Mouse (Mus musculus): ENCODE measurements at regions not wholly inside any gene's neighbourhood (a gene's known extent, or its start where the extent isn't known, plus 50 kb on each side); places are given as distances from the start of the nearest gene placed in this dataset.
A peak's percentile ranks its signal among the peaks of the same experiment; 100 is the strongest.

DNA sequence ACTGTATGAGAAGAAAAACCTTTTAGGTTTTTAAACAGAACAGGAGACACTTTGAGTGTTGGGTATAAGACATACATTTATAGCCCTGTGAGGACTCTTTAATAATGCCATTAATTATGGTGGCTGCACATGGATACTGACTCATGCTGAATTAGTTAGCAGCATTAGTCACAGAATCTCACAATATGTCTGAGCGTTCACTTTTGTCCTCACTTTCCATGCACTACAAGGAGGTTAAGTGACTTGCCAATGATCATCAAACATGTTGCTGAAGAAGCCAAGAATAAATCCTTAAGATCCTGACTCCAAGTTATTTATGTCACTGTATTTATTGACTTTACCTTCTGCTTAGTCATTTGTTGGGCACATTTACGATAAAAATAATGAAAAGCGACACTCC lies 105.6 kb upstream of the Atxn7l3b start:
- Histone ChIP-seq H3K36me3 (ENCODE audit: insufficient read depth, low read length) (no peaks in the 10 kb centered on the region), H3K4me3 (ENCODE audit: low read depth, low read length) (no peak overlapping the region), H3K27me3 (ENCODE audit: insufficient read depth, low read length) (no peaks in the 10 kb centered on the region), H3K9me3 (ENCODE audit: low read length) (no peaks in the 10 kb centered on the region), H3K4me2 (ENCODE audit: low read depth, low read length, poor library complexity, severe bottlenecking) (no peak overlapping the region), H3K27ac (ENCODE audit: low read depth, low read length) (no peak overlapping the region), H3K4me1 (ENCODE audit: insufficient read depth, low read length) (no peaks in the 10 kb centered on the region), H3K9ac (replicated peaks; ENCODE audit: low read length, poor library complexity, severe bottlenecking) (no peak overlapping the region)
- no peak for TF ChIP-seq CTCF (IDR thresholded peaks at IDR 0.05)
- ATAC-seq (ENCODE audit: low FRiP score) (no peak), DNase-seq (ENCODE audit: low spot score) (no peak)
- 71% methylated on average over 3 of the region's 3 CpGs for WGBS

DNA sequence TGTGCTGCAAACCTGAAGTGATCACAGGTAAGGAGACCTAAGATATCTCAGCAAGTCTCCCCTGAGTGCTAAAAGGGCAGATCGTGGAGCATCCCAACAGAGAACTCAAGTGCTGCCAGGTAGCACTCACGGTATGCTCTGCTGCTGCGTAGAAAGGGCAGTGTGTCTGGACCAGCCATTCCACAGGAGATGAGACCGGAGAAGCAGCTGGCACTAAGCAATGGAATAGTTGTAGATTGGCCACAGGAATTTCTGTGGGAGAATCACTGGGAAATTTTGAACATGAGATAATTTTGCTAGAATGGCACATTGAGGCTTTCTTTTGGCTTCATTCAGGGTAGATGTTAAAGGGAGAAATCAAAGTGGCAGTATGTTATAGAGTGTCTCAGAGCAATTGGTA lies 104.1 kb upstream of the Atxn7l3b start:
- H3K9me3 ChIP-seq (ENCODE audit: low read length): no peaks in the 10 kb centered on the region
- H3K36me3 ChIP-seq (ENCODE audit: insufficient read depth, low read length): no peaks in the 10 kb centered on the region
- H3K4me1 ChIP-seq (ENCODE audit: insufficient read depth, low read length): no peaks in the 10 kb centered on the region
- whole genome bisulfite sequencing: 97% methylated on average over 4 of the region's 4 CpGs
- ATAC-seq (ENCODE audit: low FRiP score): no peak
- no peaks in the 10 kb centered on the region for H3K27me3 ChIP-seq (ENCODE audit: insufficient read depth, low read length)
- no peak overlapping the region for H3K27ac ChIP-seq (ENCODE audit: low read depth, low read length)
- DNase-seq (ENCODE audit: low spot score): no peak
- no peak for TF ChIP-seq CTCF (IDR thresholded peaks at IDR 0.05)
- no peak overlapping the region for H3K4me3 ChIP-seq (ENCODE audit: low read depth, low read length)
- H3K4me2 ChIP-seq (ENCODE audit: low read depth, low read length, poor library complexity, severe bottlenecking): no peak overlapping the region
- H3K9ac ChIP-seq (replicated peaks; ENCODE audit: low read length, poor library complexity, severe bottlenecking): no peak overlapping the region

DNA sequence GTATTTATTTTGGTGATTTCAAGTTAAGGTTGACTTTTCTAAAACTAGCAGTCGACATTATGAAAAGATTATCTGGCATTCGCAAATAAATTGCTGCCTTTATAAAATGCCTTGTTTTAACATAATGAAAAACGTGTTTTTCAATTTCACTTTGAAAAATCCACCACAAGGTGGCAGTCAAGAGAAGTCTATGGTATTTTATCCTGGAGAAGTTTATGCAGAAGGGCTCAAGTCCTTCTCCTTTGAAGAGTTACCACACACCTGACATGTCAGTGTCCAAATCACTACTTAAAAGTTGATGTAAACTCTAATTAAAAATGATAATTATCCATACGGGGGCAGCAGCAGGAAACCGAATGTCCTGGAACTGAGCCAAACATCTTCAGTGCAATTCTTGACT lies 98.5 kb upstream of the Atxn7l3b start:
- peak; percentile 81 for TF ChIP-seq CTCF (IDR thresholded peaks at IDR 0.05)
- DNase-seq (ENCODE audit: low spot score) (peak; percentile 79), ATAC-seq (ENCODE audit: low FRiP score) (no peak)
- 12% methylated on average over 5 of the region's 5 CpGs for WGBS
- Histone ChIP-seq H3K4me1 (ENCODE audit: insufficient read depth, low read length) (no peaks in the 10 kb centered on the region), H3K4me3 (ENCODE audit: low read depth, low read length) (no peak overlapping the region), H3K27me3 (ENCODE audit: insufficient read depth, low read length) (no peaks in the 10 kb centered on the region), H3K9me3 (ENCODE audit: low read length) (no peaks in the 10 kb centered on the region), H3K4me2 (ENCODE audit: low read depth, low read length, poor library complexity, severe bottlenecking) (no peak overlapping the region), H3K9ac (replicated peaks; ENCODE audit: low read length, poor library complexity, severe bottlenecking) (no peak overlapping the region), H3K36me3 (ENCODE audit: insufficient read depth, low read length) (no peaks in the 10 kb centered on the region), H3K27ac (ENCODE audit: low read depth, low read length) (no peak overlapping the region)

DNA sequence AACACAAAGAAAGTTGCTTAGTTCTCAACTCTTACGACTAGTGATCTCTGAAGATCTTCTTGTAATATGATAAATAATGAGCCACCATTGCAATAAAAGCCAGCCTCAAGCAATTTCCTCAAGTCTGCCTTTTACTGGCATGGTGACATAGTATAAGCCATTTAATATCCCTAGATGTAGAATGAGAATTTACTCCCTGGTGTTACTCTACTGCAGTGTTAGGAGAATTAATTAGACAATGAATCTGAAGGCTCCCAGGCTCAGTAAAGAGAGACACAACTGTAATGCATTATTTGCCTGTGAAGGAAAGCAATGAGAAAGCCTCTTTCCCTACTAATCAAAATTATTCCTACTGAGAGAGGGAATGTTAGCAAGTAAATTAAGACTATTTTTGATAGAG lies 95.8 kb upstream of the Atxn7l3b start:
- Histone ChIP-seq H3K27ac (ENCODE audit: low read depth, low read length) (no peak overlapping the region), H3K9ac (replicated peaks; ENCODE audit: low read length, poor library complexity, severe bottlenecking) (no peak overlapping the region), H3K27me3 (ENCODE audit: insufficient read depth, low read length) (no peaks in the 10 kb centered on the region), H3K4me3 (ENCODE audit: low read depth, low read length) (no peak overlapping the region), H3K36me3 (ENCODE audit: insufficient read depth, low read length) (no peaks in the 10 kb centered on the region), H3K4me2 (ENCODE audit: low read depth, low read length, poor library complexity, severe bottlenecking) (no peak overlapping the region), H3K9me3 (ENCODE audit: low read length) (no peaks in the 10 kb centered on the region), H3K4me1 (ENCODE audit: insufficient read depth, low read length) (no peaks in the 10 kb centered on the region)
- no peak for DNase-seq (ENCODE audit: low spot score)
- no peak for ATAC-seq (ENCODE audit: low FRiP score)
- WGBS: 63% methylated on average over 1 of the region's 1 CpGs
- TF ChIP-seq CTCF (IDR thresholded peaks at IDR 0.05): no peak

DNA sequence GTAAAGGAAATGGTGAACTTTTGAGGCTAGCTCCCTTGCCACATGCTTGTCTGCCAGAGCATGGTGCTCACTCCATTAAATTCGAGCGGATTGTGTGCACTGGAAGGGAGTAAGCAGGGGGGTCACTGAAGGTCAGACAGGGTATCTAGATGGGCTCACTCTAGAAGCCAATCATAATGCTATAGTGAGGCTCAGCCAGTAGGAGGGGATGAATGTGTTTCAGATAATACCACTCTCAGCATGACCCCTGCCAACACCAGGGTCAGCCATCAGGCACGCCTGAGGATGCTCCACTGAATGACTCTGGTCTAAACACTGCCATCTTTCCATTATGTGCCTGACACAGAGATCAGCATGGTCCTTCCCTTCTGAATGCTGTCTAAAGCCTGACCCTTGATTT lies 80.3 kb upstream of the Atxn7l3b start:
- H3K36me3 ChIP-seq (ENCODE audit: insufficient read depth, low read length): no peaks in the 10 kb centered on the region
- ATAC-seq (ENCODE audit: low FRiP score): no peak
- H3K27me3 ChIP-seq (ENCODE audit: insufficient read depth, low read length): no peaks in the 10 kb centered on the region
- H3K27ac ChIP-seq (ENCODE audit: low read depth, low read length): no peak overlapping the region
- no peaks in the 10 kb centered on the region for H3K4me1 ChIP-seq (ENCODE audit: insufficient read depth, low read length)
- no peaks in the 10 kb centered on the region for H3K9me3 ChIP-seq (ENCODE audit: low read length)
- H3K4me3 ChIP-seq (ENCODE audit: low read depth, low read length): no peak overlapping the region
- 30% methylated on average over 3 of the region's 3 CpGs for WGBS
- DNase-seq (ENCODE audit: low spot score): no peak
- H3K9ac ChIP-seq (replicated peaks; ENCODE audit: low read length, poor library complexity, severe bottlenecking): no peak overlapping the region
- H3K4me2 ChIP-seq (ENCODE audit: low read depth, low read length, poor library complexity, severe bottlenecking): no peak overlapping the region
- TF ChIP-seq CTCF (IDR thresholded peaks at IDR 0.05): no peak

DNA sequence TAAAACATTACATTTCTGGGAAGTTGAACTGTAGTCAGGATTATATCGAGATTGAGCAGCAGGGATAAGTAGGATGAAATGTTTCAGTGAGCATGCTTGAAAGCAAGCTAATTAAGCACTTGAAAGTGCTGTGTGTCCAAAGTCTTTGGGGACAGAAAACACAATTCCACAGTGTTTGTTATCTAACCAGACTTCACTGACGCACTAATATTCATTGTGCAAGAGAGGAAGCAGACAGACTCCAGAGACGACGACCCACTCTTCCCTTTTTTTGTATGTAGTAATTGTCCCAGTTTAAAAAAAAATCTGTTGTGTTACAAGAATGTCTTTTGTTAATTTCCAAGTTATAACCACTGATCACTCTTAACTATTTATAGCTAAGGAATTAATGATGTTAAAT lies 61.9 kb upstream of the Atxn7l3b start:
- no peak for TF ChIP-seq CTCF (IDR thresholded peaks at IDR 0.05)
- no peak overlapping the region for H3K4me3 ChIP-seq (ENCODE audit: low read depth, low read length)
- no peak overlapping the region for H3K27ac ChIP-seq (ENCODE audit: low read depth, low read length)
- no peak for ATAC-seq (ENCODE audit: low FRiP score)
- no peaks in the 10 kb centered on the region for H3K27me3 ChIP-seq (ENCODE audit: insufficient read depth, low read length)
- H3K9ac ChIP-seq (replicated peaks; ENCODE audit: low read length, poor library complexity, severe bottlenecking): no peak overlapping the region
- no peak overlapping the region for H3K4me2 ChIP-seq (ENCODE audit: low read depth, low read length, poor library complexity, severe bottlenecking)
- no peaks in the 10 kb centered on the region for H3K4me1 ChIP-seq (ENCODE audit: insufficient read depth, low read length)
- no peak for DNase-seq (ENCODE audit: low spot score)
- WGBS: 56% methylated on average over 4 of the region's 4 CpGs
- no peaks in the 10 kb centered on the region for H3K9me3 ChIP-seq (ENCODE audit: low read length)
- H3K36me3 ChIP-seq (ENCODE audit: insufficient read depth, low read length): no peaks in the 10 kb centered on the region

DNA sequence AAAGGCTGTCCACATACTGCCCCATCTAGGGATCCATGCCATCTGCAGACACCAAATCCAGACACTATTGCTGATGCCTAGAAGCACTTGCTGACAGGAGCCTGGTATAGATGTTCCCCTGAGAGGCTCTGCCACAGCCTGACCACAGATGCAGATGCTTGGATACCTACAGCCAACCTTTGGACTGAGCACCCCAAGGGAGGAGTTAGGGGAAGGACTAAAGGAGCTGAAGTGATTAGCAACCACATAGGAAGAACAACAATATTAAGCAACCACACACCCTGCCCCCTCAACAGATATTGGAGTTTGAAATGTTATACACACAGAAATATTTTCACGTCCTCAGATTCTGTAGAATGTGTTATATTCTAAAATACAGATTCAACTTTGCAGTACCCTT lies 53.9 kb upstream of the Atxn7l3b start:
- Histone ChIP-seq H3K4me3 (ENCODE audit: low read depth, low read length) (no peak overlapping the region), H3K9ac (replicated peaks; ENCODE audit: low read length, poor library complexity, severe bottlenecking) (no peak overlapping the region), H3K27ac (ENCODE audit: low read depth, low read length) (no peak overlapping the region), H3K27me3 (ENCODE audit: insufficient read depth, low read length) (no peaks in the 10 kb centered on the region), H3K9me3 (ENCODE audit: low read length) (no peaks in the 10 kb centered on the region), H3K36me3 (ENCODE audit: insufficient read depth, low read length) (no peaks in the 10 kb centered on the region), H3K4me1 (ENCODE audit: insufficient read depth, low read length) (no peaks in the 10 kb centered on the region), H3K4me2 (ENCODE audit: low read depth, low read length, poor library complexity, severe bottlenecking) (no peak overlapping the region)
- DNase-seq (ENCODE audit: low spot score): no peak
- TF ChIP-seq CTCF (IDR thresholded peaks at IDR 0.05): no peak
- ATAC-seq (ENCODE audit: low FRiP score): no peak
- WGBS: 92% methylated on average over 1 of the region's 1 CpGs

All from midbrain, postnatal 0 days (tissue).